Mouse (Mus musculus) small intestine, adult 2 months (tissue): ENCODE measurements around the gene Rtkn. TPM values are rescaled to one million over a fixed set of nuclear protein-coding genes. Genes with fewer than 3 reads are reported as not detected.

Experiments
- H3K27ac ChIP-seq: fragments of 200-500 bp; 2 replicates; pipeline ENCODE4 v1.5.1; 2012; ENCODE audit warnings: low read depth, low read length, control low read depth, inconsistent platforms; ENCODE audit not compliant: insufficient read depth
- H3K27me3 ChIP-seq: fragments of 200-500 bp; 2 replicates; pipeline ENCODE4 v1.6.1; 2012; ENCODE audit warnings: mild to moderate bottlenecking, moderate library complexity, low read length, inconsistent platforms; ENCODE audit not compliant: control insufficient read depth, insufficient read depth
- H3K36me3 ChIP-seq: fragments of 200-500 bp; 2 replicates; pipeline ENCODE4 v1.6.1; 2012; ENCODE audit warnings: mild to moderate bottlenecking, low read length, control low read depth, inconsistent platforms; ENCODE audit not compliant: control insufficient read depth, insufficient read depth
- H3K4me1 ChIP-seq: fragments of 200-500 bp; 2 replicates; pipeline ENCODE4 v1.6.1; 2012; ENCODE audit warnings: low read length, inconsistent platforms, mixed read lengths; ENCODE audit not compliant: control insufficient read depth, insufficient read depth, insufficient read length
- H3K4me3 ChIP-seq: fragments of 200-500 bp; 2 replicates; pipeline ENCODE4 v1.5.1; 2012; ENCODE audit warnings: low read depth, mild to moderate bottlenecking, control low read depth, inconsistent platforms, low read length, moderate library complexity
- CTCF ChIP-seq: fragments of 200-500 bp; IDR thresholded peaks from 2 replicates; pipeline ENCODE4 v1.5.1; 2012; ENCODE audit warnings: low read depth, mild to moderate bottlenecking, control low read depth, inconsistent platforms, low read length, moderate library complexity, mixed read lengths; ENCODE audit not compliant: insufficient replicate concordance, insufficient read length; ENCODE audit errors: extremely low read depth
- POLR2A ChIP-seq: fragments of 200-500 bp; IDR thresholded peaks from 2 replicates; pipeline ENCODE4 v1.6.1; 2012; ENCODE audit warnings: low read depth, mild to moderate bottlenecking, control low read depth, inconsistent platforms, low read length, moderate library complexity
- WGBS: fragments of 180-500 bp; shearing (Covaris S2); methylation state at CpG from one replicate; pipeline ENCODE4 v1.1.7; 2018; 5-methylcytosine and 5-hydroxymethylcytosine counted together
- polyA plus RNA-seq: library from polyadenylated mRNA; depleted of rRNA; stranded (reverse); fragments of >200 nt; gene quantifications from 2 replicates; pipeline ENCODE4 v1.2.3, GENCODE M21; 2012

Rtkn gene
- polyA plus RNA-seq, 1 experiment: 179 TPM

DNA sequence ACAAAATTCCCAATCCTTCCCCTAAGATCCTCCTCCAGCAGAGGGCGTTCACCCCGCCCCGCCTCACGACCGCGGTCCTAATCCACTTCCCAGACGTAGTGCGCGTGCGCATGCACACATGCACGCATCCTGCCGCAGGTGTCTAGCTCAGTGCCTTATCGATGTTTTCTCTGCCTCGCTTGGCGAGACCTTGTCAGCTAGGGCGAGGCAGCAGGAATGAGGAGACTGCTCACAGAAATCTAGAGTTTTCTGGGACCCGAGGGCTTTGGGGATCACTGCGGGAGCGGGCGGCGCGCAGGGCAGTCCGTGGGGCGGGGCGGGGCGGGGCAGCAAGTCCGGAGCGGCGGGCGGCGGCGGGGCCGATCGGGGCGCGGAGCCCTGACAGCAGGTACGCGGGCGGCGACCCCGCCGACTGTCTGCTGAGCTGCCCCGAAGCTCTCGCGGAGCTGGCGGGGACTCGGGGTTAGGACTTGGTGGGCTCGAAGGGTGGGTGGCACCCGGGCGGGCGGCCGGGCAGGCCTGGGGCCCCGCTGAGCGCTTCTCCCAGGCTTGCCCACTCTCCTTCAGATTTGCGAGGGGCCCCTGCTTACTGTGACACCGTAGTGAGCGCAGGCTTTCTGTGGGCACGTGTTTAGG lies 30.5 kb downstream of the Rtkn start, which contains the start of gene Dctn1:
Gene Dctn1, plus strand, starts transcription at position 314 of the 636 bp plus-strand sequence.
- no peaks in the 10 kb centered on the region for H3K36me3 ChIP-seq
- peak; percentile 50 for TF ChIP-seq POLR2A
- TF ChIP-seq CTCF: peak; percentile 87
- peak within 1 kb of the TSS; percentile 88 for H3K27ac ChIP-seq
- H3K4me3 ChIP-seq: peak within 1 kb of the TSS; percentile 92
- WGBS: under 1% methylated on average over 58 of the region's 58 CpGs
- H3K27me3 ChIP-seq: no peaks in the 10 kb centered on the region
- peaks cover 11% of the 10 kb centered on the region for H3K4me1 ChIP-seq

DNA sequence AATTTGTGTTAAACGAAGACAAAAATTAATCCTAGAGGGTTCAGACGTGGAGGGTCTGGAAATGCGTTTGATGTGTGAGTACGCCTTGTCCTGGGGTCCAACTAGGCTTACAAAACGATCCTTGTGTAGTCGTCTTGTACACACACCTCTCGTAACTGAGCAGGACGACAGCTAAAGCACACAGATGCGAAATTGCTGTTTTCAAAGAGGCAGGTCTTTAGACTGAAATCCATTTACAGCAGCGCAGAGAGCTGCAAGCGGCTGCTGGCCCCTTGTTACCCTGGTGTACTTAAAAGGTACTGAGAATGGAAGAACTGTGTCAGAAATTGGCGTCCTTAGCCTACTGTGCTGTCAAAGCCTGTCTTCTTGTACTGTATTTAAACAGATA lies 31.0 kb downstream of the Rtkn start:
- under 1% methylated on average over 12 of the region's 12 CpGs for WGBS
- Histone ChIP-seq H3K27me3 (no peaks in the 10 kb centered on the region), H3K27ac (peak overlapping the region; percentile 3; the same call in 1 of the 2 replicates), H3K4me3 (peak overlapping the region; percentile 92), H3K36me3 (no peaks in the 10 kb centered on the region), H3K4me1 (peaks cover 11% of the 10 kb centered on the region)
- TF ChIP-seq POLR2A (no peak), CTCF (peak; percentile 11; the same call in 1 of the 2 replicates)

DNA sequence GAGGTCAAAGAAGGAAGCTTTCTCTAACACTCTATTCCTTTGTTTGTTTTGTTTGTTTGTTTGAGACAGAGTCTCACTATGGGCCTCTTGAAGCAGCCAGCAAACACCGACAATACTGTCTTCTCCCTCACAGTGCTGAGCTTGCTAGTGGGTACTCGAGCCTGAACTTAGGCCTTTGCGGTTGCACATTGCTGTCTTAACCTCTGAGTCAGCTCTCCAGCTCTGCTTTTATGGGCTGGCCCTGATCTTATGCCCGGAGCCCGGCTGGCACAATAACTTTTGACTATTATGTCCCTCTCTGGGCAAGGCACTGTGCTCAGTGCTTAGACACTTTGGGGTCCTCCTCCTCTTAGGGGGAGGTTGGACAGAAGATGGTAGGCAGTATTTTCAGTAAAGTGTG lies 34.6 kb downstream of the Rtkn start:
- Histone ChIP-seq H3K4me1 (peaks cover 4% of the 10 kb centered on the region; the same call in 1 of the 2 replicates), H3K27ac (peak overlapping the region; percentile 39; the same call in 1 of the 2 replicates), H3K27me3 (no peaks in the 10 kb centered on the region), H3K36me3 (0 out of 2 replicates have a peak, but pooled peaks cover 1% of the 10 kb centered on the region), H3K4me3 (no peak overlapping the region)
- TF ChIP-seq CTCF (no peak), POLR2A (no peak)
- WGBS: 28% methylated on average over 5 of the region's 5 CpGs

DNA sequence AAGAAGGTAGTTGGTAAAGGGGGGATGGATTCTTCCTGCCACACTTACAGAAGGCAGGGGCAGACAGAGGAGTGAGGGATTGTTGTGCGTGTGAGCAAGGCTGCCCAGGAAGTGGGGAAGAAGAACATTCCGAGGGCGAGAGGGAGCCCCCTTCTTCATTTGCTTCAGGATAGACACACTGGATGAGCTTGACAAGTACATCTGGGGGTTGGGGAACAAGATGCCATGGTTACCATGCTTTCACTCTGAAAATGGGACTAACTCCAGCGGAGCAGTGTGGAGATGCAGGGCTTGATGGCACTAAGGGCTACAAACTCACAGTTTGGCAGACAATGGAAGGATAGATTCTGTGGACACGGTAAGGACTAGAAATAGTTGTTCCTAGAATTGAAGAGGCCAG lies 35.8 kb downstream of the Rtkn start:
- 84% methylated on average over 5 of the region's 5 CpGs for WGBS
- peaks cover 4% of the 10 kb centered on the region; the same call in 1 of the 2 replicates for H3K4me1 ChIP-seq
- 0 out of 2 replicates have a peak, but pooled peaks cover 1% of the 10 kb centered on the region for H3K36me3 ChIP-seq
- TF ChIP-seq CTCF: no peak
- no peak for TF ChIP-seq POLR2A
- no peak overlapping the region for H3K27ac ChIP-seq
- H3K4me3 ChIP-seq: no peak overlapping the region
- no peaks in the 10 kb centered on the region for H3K27me3 ChIP-seq

DNA sequence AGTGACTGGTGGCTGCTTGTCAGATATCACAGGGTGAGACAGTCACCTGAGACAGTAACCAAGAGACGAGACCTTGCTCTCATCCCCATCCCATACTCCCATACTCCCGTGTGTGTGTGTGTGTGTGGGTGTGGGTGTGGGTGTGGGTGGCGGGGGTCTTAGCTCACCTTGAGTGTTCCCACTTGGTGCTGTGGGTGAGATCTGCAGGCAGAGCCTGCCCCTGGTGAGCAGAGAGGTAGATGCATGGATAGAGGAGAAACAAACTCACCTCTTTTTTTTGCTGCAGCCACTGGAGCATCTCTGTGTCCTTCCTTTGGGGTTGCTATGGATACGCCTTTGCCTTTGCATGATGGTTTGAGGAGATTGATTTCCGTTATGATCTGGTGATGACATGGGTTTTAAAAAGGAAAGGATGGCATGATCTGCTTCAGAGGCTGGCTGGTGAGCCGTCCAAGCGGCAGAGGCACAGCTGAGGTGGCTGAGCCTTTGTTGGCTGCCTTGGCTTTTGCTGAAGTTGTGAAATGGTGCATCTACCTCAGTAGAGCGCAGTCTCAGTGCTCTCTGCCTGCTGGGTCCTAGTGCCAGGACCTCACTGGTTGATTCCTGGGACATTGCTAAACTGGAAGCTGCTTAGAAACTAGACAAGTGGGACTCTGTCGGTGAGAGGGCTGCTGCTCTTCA lies 37.1 kb downstream of the Rtkn start:
- 78% methylated on average over 9 of the region's 9 CpGs for WGBS
- H3K4me3 ChIP-seq: no peak overlapping the region
- no peak overlapping the region for H3K27ac ChIP-seq
- no peaks in the 10 kb centered on the region for H3K27me3 ChIP-seq
- peaks cover 4% of the 10 kb centered on the region; the same call in 1 of the 2 replicates for H3K4me1 ChIP-seq
- TF ChIP-seq CTCF (no peak), POLR2A (no peak)
- peaks cover 1% of the 10 kb centered on the region; the same call in 1 of the 2 replicates for H3K36me3 ChIP-seq

DNA sequence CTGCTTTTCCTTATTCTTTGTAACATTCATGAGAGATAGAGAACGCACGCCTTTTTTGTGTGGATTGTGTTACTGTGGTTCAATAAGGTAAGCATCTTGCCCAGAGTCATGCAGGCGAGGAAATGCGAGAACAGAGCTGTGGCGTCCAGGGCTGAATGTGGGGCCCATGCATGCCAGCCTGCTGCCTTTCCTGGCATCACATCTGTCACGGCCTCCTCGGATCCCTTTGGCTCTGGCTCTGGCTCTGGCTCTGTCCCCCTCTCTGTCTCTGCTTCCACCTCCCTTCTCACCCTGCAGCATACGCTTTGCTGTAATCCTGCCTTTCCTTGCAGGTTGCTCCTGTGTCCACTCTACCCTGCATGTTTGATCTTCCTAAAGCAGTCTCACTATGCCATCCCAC lies 40.7 kb downstream of the Rtkn start:
- Histone ChIP-seq H3K4me1 (no peaks in the 10 kb centered on the region), H3K36me3 (peaks cover 1% of the 10 kb centered on the region; the same call in 1 of the 2 replicates), H3K27ac (no peak overlapping the region), H3K4me3 (no peak overlapping the region), H3K27me3 (no peaks in the 10 kb centered on the region)
- TF ChIP-seq CTCF (no peak), POLR2A (no peak)
- WGBS: 85% methylated on average over 8 of the region's 8 CpGs

DNA sequence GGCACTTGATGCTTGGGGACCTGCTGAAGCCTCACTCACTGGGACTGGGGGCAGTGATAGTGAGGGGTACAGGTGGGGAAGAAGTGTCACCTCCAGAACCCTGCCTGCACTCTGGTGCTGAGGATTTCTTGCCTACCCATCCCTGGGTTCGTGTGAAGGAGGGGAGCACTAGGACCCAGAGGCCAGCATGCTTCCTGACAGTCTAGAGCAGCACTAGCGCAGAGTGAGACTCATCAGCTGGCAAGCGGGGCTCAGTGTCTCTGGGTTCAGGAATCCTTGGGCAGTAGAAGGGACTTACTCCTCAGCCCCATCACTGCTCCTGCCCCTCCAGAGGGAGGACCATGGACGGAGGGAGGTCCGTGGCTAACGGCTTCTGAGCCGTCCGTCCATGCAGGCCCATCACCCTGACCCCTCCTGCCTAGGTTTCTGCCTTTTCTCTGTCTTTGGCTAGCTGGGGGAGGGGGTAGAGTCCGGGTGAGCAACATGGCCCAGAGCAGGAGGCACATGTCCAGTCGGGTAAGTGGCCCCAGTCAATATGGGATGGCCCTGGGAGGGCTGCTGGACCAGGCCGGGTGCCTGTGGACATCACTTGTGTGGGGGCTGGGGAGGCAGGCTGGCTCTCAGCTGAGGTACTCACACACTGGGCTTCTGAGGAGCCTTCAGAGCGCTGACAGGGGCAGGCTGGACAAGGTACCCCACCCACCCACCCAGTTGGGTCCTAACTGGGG lies 44.3 kb downstream of the Rtkn start:
- peaks cover 26% of the 10 kb centered on the region for H3K36me3 ChIP-seq
- TF ChIP-seq POLR2A (no peak), CTCF (no peak)
- H3K27me3 ChIP-seq: no peaks in the 10 kb centered on the region
- no peak overlapping the region for H3K4me3 ChIP-seq
- H3K4me1 ChIP-seq: no peaks in the 10 kb centered on the region
- 70% methylated on average over 12 of the region's 12 CpGs for WGBS
- no peak overlapping the region for H3K27ac ChIP-seq
